Mouse (Mus musculus) C2C12 (cell line): ENCODE results near the gene Snai3. TPM values are rescaled to one million over a fixed set of nuclear protein-coding genes. Genes with fewer than 3 reads are reported as not detected.

ENCODE experiments used
- H3K27me3 ChIP-seq: one replicate; pipeline ENCODE4 v1.6.1; 2011; ENCODE audit not compliant: control insufficient read depth, insufficient read depth, insufficient read length
- H3K36me3 ChIP-seq: one replicate; pipeline ENCODE4 v1.6.1; 2011; ENCODE audit not compliant: control insufficient read depth, insufficient read depth
- H3K4me3 ChIP-seq: one replicate; pipeline ENCODE4 v1.5.1; 2011; ENCODE audit warnings: mild to moderate bottlenecking, control low read depth; ENCODE audit not compliant: poor library complexity, insufficient read depth, severe bottlenecking
- H3K79me2 ChIP-seq: one replicate; pipeline ENCODE4 v1.6.1; 2011; ENCODE audit not compliant: control insufficient read depth, insufficient read depth
- H3K79me3 ChIP-seq: one replicate; pipeline ENCODE4 v1.6.1; 2011; ENCODE audit warnings: low read depth, control low read depth
- H3ac ChIP-seq: one replicate; pipeline ENCODE3; 2011; ENCODE audit warnings: low read depth; ENCODE audit not compliant: control insufficient read depth, insufficient read length
- CEBPB ChIP-seq: IDR thresholded peaks from one replicate; pipeline ENCODE4 v1.6.1; 2011; ENCODE audit warnings: low read depth, mild to moderate bottlenecking, control low read depth, moderate library complexity
- CTCF ChIP-seq: IDR thresholded peaks from one replicate; pipeline ENCODE4 v1.5.1; 2011; ENCODE audit not compliant: control insufficient read depth, insufficient read depth, insufficient read length
- FOSL1 ChIP-seq: IDR thresholded peaks from one replicate; pipeline ENCODE4 v1.8.0; 2011; ENCODE audit warnings: mild to moderate bottlenecking, low read length; ENCODE audit not compliant: poor library complexity, insufficient read depth, severe bottlenecking
- MAX ChIP-seq: IDR thresholded peaks from one replicate; pipeline ENCODE4 v1.6.1; 2011; ENCODE audit warnings: mild to moderate bottlenecking, control low read depth
- MYOD1 ChIP-seq: IDR thresholded peaks from one replicate; pipeline ENCODE4 v1.6.1; 2011; ENCODE audit warnings: low read depth; ENCODE audit not compliant: control insufficient read depth, insufficient read length
- MYOG ChIP-seq: IDR thresholded peaks from one replicate; pipeline ENCODE4 v1.6.1; 2011; ENCODE audit not compliant: control insufficient read depth, insufficient read length; ENCODE audit errors: extremely low read depth
- USF1 ChIP-seq: IDR thresholded peaks from one replicate; pipeline ENCODE4 v1.6.1; 2011; ENCODE audit warnings: low read depth, mild to moderate bottlenecking, control low read depth, moderate library complexity
- polyA plus RNA-seq: library from polyadenylated mRNA; unstranded; fragments of >200 nt; fragmentation: generic; extraction: Trizol; gene quantifications from one replicate; pipeline ENCODE4 v1.2.1, GENCODE M21; 2012; ENCODE audit warnings: missing spikeins

Snai3 gene
- polyA plus RNA-seq, 1 experiment, result 0.08 TPM

- Histone ChIP-seq H3K4me3 (no peak overlapping the region), H3K27me3 (peaks cover 3% of the 10 kb centered on the region), H3K79me2 (no peaks in the 10 kb centered on the region), H3K79me3 (no peaks in the 10 kb centered on the region), H3ac (no peak overlapping the region), H3K36me3 (no peaks in the 10 kb centered on the region)
- TF ChIP-seq MYOD1 (no peak), MYOG (no peak), CEBPB (no peak), FOSL1 (no peak), MAX (no peak), CTCF (no peak), USF1 (no peak)
Observed at GRCm38 (mm10) chr8:122431694-122432442, 28.7 kb downstream of the Snai3 start.

- peaks cover 3% of the 10 kb centered on the region for H3K27me3 ChIP-seq
- no peaks in the 10 kb centered on the region for H3K79me2 ChIP-seq
- H3K79me3 ChIP-seq, result no peaks in the 10 kb centered on the region
- H3K36me3 ChIP-seq, result no peaks in the 10 kb centered on the region
- no peak for TF ChIP-seq USF1
- TF ChIP-seq MYOD1, result no peak
- TF ChIP-seq MYOG, result no peak
- no peak for TF ChIP-seq CTCF
- no peak for TF ChIP-seq CEBPB
- TF ChIP-seq MAX, result no peak
- no peak for TF ChIP-seq FOSL1
- no peak overlapping the region for H3ac ChIP-seq
- no peak overlapping the region for H3K4me3 ChIP-seq
Observed at GRCm38 (mm10) chr8:122430646-122431045, 29.9 kb downstream of the Snai3 start.

- no peaks in the 10 kb centered on the region for H3K79me3 ChIP-seq
- peaks cover 3% of the 10 kb centered on the region for H3K27me3 ChIP-seq
- H3K4me3 ChIP-seq, result no peak overlapping the region
- no peaks in the 10 kb centered on the region for H3K79me2 ChIP-seq
- no peak overlapping the region for H3ac ChIP-seq
- no peak for TF ChIP-seq USF1
- TF ChIP-seq MYOD1, result no peak
- no peak for TF ChIP-seq MYOG
- TF ChIP-seq CTCF, result no peak
- no peak for TF ChIP-seq MAX
- no peak for TF ChIP-seq FOSL1
- TF ChIP-seq CEBPB, result no peak
- no peaks in the 10 kb centered on the region for H3K36me3 ChIP-seq
Observed at GRCm38 (mm10) chr8:122430058-122430636, 30.4 kb downstream of the Snai3 start.

GRCm38 (mm10) chr8:122428163-122428562, 32.4 kb downstream of the Snai3 start:
- no peak for TF ChIP-seq MYOG
- TF ChIP-seq MAX, result no peak
- no peak for TF ChIP-seq FOSL1
- TF ChIP-seq CTCF, result no peak
- no peak for TF ChIP-seq USF1
- TF ChIP-seq CEBPB, result no peak
- no peak for TF ChIP-seq MYOD1
- H3K4me3 ChIP-seq, result no peak overlapping the region
- no peaks in the 10 kb centered on the region for H3K36me3 ChIP-seq
- H3K27me3 ChIP-seq, result peaks cover 3% of the 10 kb centered on the region
- no peak overlapping the region for H3ac ChIP-seq
- H3K79me3 ChIP-seq, result no peaks in the 10 kb centered on the region
- H3K79me2 ChIP-seq, result no peaks in the 10 kb centered on the region

- Histone ChIP-seq H3ac (no peak overlapping the region), H3K27me3 (peaks cover 3% of the 10 kb centered on the region), H3K4me3 (no peak overlapping the region), H3K79me3 (no peaks in the 10 kb centered on the region), H3K36me3 (no peaks in the 10 kb centered on the region), H3K79me2 (no peaks in the 10 kb centered on the region)
- TF ChIP-seq CTCF (no peak), USF1 (no peak), FOSL1 (no peak), MYOD1 (no peak), MAX (no peak), CEBPB (no peak), MYOG (no peak)
Observed at GRCm38 (mm10) chr8:122427607-122428006, 32.9 kb downstream of the Snai3 start.

- no peak overlapping the region for H3ac ChIP-seq
- H3K79me2 ChIP-seq, result no peaks in the 10 kb centered on the region
- no peak overlapping the region for H3K4me3 ChIP-seq
- TF ChIP-seq USF1 (no peak), MAX (no peak), MYOG (no peak)
- peaks cover 3% of the 10 kb centered on the region for H3K27me3 ChIP-seq
- no peaks in the 10 kb centered on the region for H3K79me3 ChIP-seq
- H3K36me3 ChIP-seq, result no peaks in the 10 kb centered on the region
Observed at GRCm38 (mm10) chr8:122426145-122426544, 34.4 kb downstream of the Snai3 start.
